Mouse (Mus musculus): ENCODE measurements around the gene Atp8b4.

DNA sequence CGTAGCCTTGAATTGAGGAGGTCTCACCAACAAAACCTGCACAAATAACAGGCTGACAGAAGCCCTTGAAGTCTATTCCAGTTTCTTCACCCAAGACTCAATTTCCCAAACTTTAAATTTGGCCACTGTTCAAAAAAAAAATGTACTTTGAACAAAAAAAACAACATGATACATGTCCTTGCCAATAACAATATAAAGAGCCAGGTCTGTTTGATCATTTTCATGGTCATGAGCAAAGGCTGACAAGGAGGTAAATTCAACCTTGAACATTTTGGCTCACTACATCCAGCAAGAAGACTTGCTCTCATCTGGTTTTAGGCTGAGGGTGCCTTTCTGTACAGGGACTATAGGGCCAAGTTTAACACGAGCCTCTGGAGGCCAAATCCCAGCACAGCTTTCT, 83.7 kb downstream of the Atp8b4 start:
- TF ChIP-seq CTCF (conservative IDR thresholded peaks at IDR 0.05; ENCODE audit: low read length), result no peak
- no peak for TF ChIP-seq POU5F1 (IDR thresholded peaks at IDR 0.05; ENCODE audit: borderline replicate concordance, low read length)
